Mouse (Mus musculus): ENCODE data around the gene Enox1.

DNA sequence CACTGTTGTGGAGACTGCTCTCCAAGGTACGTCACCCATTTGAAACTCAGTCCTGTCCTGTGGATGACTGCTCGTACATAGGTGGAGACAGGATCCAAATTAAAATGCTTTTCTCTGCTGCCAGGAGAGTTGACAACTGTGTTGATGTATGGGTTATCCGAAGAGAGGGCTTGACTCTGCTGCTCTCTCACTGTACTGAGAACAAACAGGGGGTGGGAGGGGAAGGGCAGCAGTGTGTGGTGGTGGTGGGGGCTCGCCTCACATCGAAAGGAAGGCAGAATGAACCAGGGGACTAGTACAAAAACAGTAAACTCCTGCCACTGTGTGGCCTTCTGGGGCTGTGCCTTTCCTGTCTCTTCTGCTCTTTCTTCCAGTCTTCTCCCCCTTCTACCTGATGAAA lies 317.5 kb downstream of the Enox1 start:
- TF ChIP-seq CTCF (IDR thresholded peaks at IDR 0.05; ENCODE audit: extremely low read depth, insufficient read length, insufficient replicate concordance, low read depth, low read length), result no peak
- TF ChIP-seq POLR2A (IDR thresholded peaks at IDR 0.05; ENCODE audit: low read depth, low read length), result no peak
